Mouse (Mus musculus) granulocyte monocyte progenitor cell, adult 5-6 weeks (primary cell): ENCODE data around the gene Dio1. TPM values are rescaled to one million over a fixed set of nuclear protein-coding genes. Genes with fewer than 3 reads are reported as not detected.

Experiments
- ATAC-seq: replicated peaks from 2 replicates; pipeline ENCODE4 v1.8.0; 2016; ENCODE audit warnings: mild to moderate bottlenecking, moderate TSS enrichment, inconsistent platforms; ENCODE audit not compliant: poor library complexity, severe bottlenecking
- total RNA-seq, 2 experiments: library from RNA; stranded (forward) in 1 of 2; stranded (reverse) in 1 of 2; fragments of 200-712, 200-1000 nt in 1 of 2; fragments of >200 nt in 1 of 2; fragmentation: Nextera tagmentation in 1 of 2; gene quantifications; 2 replicates each; pipeline ENCODE4 v1.2.3; 2014 to 2017

Gene Dio1
- total RNA-seq, 2 experiments from 2014 or later = not detected

DNA sequence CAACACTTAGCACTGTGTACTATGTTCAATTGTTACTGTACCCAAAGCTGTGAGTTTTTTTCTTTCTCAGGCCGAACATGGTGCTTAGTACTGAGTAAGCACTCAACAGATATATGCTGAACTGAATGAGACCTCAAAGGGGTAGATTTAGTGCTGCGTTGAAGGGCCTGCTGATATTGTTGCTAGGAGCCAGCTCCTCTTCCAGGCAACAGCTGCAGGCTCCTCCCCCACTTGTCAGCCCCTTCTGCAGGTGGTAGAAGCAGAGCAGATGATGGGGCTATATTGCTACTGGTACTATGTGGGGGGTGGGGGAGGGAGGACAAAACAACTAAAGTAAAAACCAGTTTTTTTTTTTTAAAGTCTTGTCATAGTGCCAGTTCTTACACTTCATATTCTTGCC lies 57.5 kb downstream of the Dio1 start:
- no peak for ATAC-seq

- ATAC-seq = no peak
Observed at GRCm38 (mm10) chr4:107248061-107248460, 58.9 kb downstream of the Dio1 start.

DNA sequence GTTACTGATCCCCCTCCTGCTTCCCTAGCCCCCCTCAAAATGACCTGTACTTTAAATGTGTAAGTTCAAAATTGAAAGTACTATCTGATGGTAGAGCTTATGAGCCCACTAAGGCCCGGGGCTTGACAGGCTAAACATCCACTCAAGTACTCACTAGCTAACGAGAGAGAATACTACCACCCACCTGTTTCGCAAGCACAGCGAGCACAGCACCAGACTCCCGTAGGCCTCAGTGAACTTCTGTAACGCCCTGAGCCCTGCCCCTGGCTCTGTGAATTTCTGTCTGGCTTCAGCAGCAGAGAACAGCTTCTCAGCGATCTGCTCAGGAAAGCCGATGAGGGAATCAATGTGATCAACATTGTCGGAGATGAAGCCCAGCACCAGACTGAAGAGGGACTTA lies 59.9 kb downstream of the Dio1 start:
- no peak; the same call in 1 of the 2 replicates for ATAC-seq

DNA sequence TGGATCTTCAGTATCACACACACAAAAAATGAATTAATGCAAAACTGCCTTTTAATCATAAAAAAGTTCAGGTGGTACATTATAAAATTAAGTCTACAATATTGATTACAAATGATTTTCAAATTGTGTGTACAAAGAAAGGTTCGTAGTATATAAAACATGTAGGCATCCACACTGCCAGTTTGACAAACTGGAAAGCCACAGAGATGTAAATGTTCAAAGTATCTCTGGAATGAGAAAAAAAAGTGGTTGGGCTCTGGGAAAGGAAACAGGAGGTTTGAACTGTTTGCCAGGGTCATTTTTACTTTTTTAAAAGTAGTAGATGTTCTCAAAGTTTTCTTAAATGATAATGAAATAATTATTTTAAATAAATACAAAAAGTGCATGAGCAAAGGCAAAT lies 60.9 kb downstream of the Dio1 start:
- no peak for ATAC-seq

- no peak for ATAC-seq
Observed at GRCm38 (mm10) chr4:107245368-107245767, 61.6 kb downstream of the Dio1 start.

GRCm38 (mm10) chr4:107243365-107244333 lies 63.3 kb downstream of the Dio1 start:
- no peak for ATAC-seq

Other genes starting within 250 kb of the Dio1 start
- gene Mrpl37, start 240.3 kb downstream of the Dio1 start, total RNA-seq (2014; fragmentation: Nextera tagmentation) = 78.5 and 105 TPM in 2 replicates
- gene Mrpl37, start 240.3 kb downstream of the Dio1 start, total RNA-seq (2017) = 56.6 and 61.0 TPM in 2 replicates
- 8.8 and 10.4 TPM in 2 replicates for gene Cyb5rl, start 240.2 kb downstream of the Dio1 start, total RNA-seq (2014; fragmentation: Nextera tagmentation)
- gene Cyb5rl, start 240.2 kb downstream of the Dio1 start, total RNA-seq (2017) = 7.2 and 10.9 TPM in 2 replicates
- not detected in 2 replicates for gene Cdcp2, start 210.3 kb downstream of the Dio1 start, total RNA-seq (2014; fragmentation: Nextera tagmentation)
- not detected in 2 replicates for gene Cdcp2, start 210.3 kb downstream of the Dio1 start, total RNA-seq (2017)
- gene Tmem59, start 128.8 kb downstream of the Dio1 start, total RNA-seq (2014; fragmentation: Nextera tagmentation) = 154 and 171 TPM in 2 replicates
- 140 and 182 TPM in 2 replicates for gene Tmem59, start 128.8 kb downstream of the Dio1 start, total RNA-seq (2017)
- gene Tceanc2, start 128.1 kb downstream of the Dio1 start, total RNA-seq (2014; fragmentation: Nextera tagmentation) = 17.6 and 36.5 TPM in 2 replicates
- 23.3 and 28.8 TPM in 2 replicates for gene Tceanc2, start 128.1 kb downstream of the Dio1 start, total RNA-seq (2017)
- gene Ldlrad1, start 98.0 kb downstream of the Dio1 start, total RNA-seq (2014; fragmentation: Nextera tagmentation) = not detected in 2 replicates
- not detected in 2 replicates for gene Ldlrad1, start 98.0 kb downstream of the Dio1 start, total RNA-seq (2017)
- gene Lrrc42, start 53.6 kb downstream of the Dio1 start, total RNA-seq (2014; fragmentation: Nextera tagmentation) = 20.4 and 21.8 TPM in 2 replicates
- gene Lrrc42, start 53.6 kb downstream of the Dio1 start, total RNA-seq (2017) = 2.5 and 4.7 TPM in 2 replicates
- gene Hspb11, start 53.6 kb downstream of the Dio1 start, total RNA-seq (2014; fragmentation: Nextera tagmentation) = 7.8 and 18.0 TPM in 2 replicates
- 7.9 and 14.2 TPM in 2 replicates for gene Hspb11, start 53.6 kb downstream of the Dio1 start, total RNA-seq (2017)
- 44.1 and 53.5 TPM in 2 replicates for gene Yipf1, start 7.2 kb upstream of the Dio1 start, total RNA-seq (2014; fragmentation: Nextera tagmentation)
- gene Yipf1, start 7.2 kb upstream of the Dio1 start, total RNA-seq (2017) = 32.0 and 38.8 TPM in 2 replicates
- gene Ndc1, start 60.6 kb upstream of the Dio1 start, total RNA-seq (2014; fragmentation: Nextera tagmentation) = 43.5 and 56.0 TPM in 2 replicates
- gene Ndc1, start 60.6 kb upstream of the Dio1 start, total RNA-seq (2017) = 96.2 and 181 TPM in 2 replicates
- not detected in 2 replicates for gene Glis1, start 127.4 kb upstream of the Dio1 start, total RNA-seq (2014; fragmentation: Nextera tagmentation)
- not detected in 2 replicates for gene Glis1, start 127.4 kb upstream of the Dio1 start, total RNA-seq (2017)